In genomic region chr6:94699173-94699987, GRCm38 (mm10) we compare ENCODE assay signal across 8 mouse cellular contexts. TPM values are rescaled to one million over a fixed set of nuclear protein-coding genes. Genes with fewer than 3 reads are reported as not detected.
DNase-seq lines count a peak whose midpoint lies in the region; ATAC-seq and TF ChIP-seq lines count a peak whose summit lies in the region.

No protein-coding gene starts in this region.

- H3K36me3 ChIP-seq in embryonic facial prominence, embryonic 10.5 days (replicated peaks): no peaks in the 10 kb centered on the region
- no peaks in the 10 kb centered on the region for H3K36me3 ChIP-seq in heart, embryonic 12.5 days
- no peaks in the 10 kb centered on the region for H3K36me3 ChIP-seq in kidney, embryonic 16.5 days (ENCODE audit: insufficient read depth, low read length)
- no peaks in the 10 kb centered on the region for H3K36me3 ChIP-seq in spleen, adult 2 months (ENCODE audit: control insufficient read depth, insufficient read depth, low read length)

- peak overlapping the region; percentile 83 for H3K4me2 ChIP-seq in heart, embryonic 12.5 days
- H3K4me2 ChIP-seq in kidney, embryonic 16.5 days (replicated peaks; ENCODE audit: low read depth, low read length): peak overlapping the region; percentile 95

- TF ChIP-seq CTCF in spleen, adult 2 months (IDR thresholded peaks at IDR 0.05; ENCODE audit: extremely low read depth, insufficient read depth, insufficient read length, insufficient replicate concordance): no peak

- WGBS in embryonic facial prominence, embryonic 10.5 days: under 1% methylated on average over 95 of the region's 95 CpGs
- WGBS in heart, embryonic 12.5 days: under 1% methylated on average over 74 of the region's 95 CpGs
- WGBS in kidney, embryonic 16.5 days: under 1% methylated on average over 54 of the region's 95 CpGs
- 2% methylated on average over 95 of the region's 95 CpGs for WGBS in spleen, adult 2 months

- H3K4me3 ChIP-seq in embryonic facial prominence, embryonic 10.5 days: peak overlapping the region; percentile 94
- H3K4me3 ChIP-seq in heart, embryonic 12.5 days: peak overlapping the region; percentile 85
- peak overlapping the region; percentile 87 for H3K4me3 ChIP-seq in kidney, embryonic 16.5 days (ENCODE audit: low read length)
- H3K4me3 ChIP-seq in spleen, adult 2 months (ENCODE audit: extremely low read depth, insufficient read depth, insufficient read length): peak overlapping the region; percentile 67

- H3K27ac ChIP-seq in embryonic facial prominence, embryonic 10.5 days (replicated peaks): peak overlapping the region; percentile 96
- H3K27ac ChIP-seq in heart, embryonic 12.5 days (ENCODE audit: poor library complexity, severe bottlenecking): peak overlapping the region; percentile 79
- H3K27ac ChIP-seq in kidney, embryonic 16.5 days (ENCODE audit: low read length): peak overlapping the region; percentile 90
- H3K27ac ChIP-seq in spleen, adult 2 months (ENCODE audit: insufficient read depth, low read length): peak overlapping the region; percentile 46

- peaks cover 41% of the 10 kb centered on the region for H3K27me3 ChIP-seq in embryonic facial prominence, embryonic 10.5 days (replicated peaks; ENCODE audit: low read depth, poor library complexity, severe bottlenecking)
- no peaks in the 10 kb centered on the region for H3K27me3 ChIP-seq in heart, embryonic 12.5 days (replicated peaks)
- 0 out of 2 replicates have a peak, but pooled peaks cover 6% of the 10 kb centered on the region for H3K27me3 ChIP-seq in kidney, embryonic 16.5 days (ENCODE audit: insufficient read depth, low read length)
- H3K27me3 ChIP-seq in spleen, adult 2 months (ENCODE audit: control insufficient read depth, insufficient read depth, low read length): peaks cover 11% of the 10 kb centered on the region

- DNase-seq in CD4-positive, CD25-positive, alpha-beta regulatory T cell, adult 2 months (ENCODE audit: low read depth, low spot score): peak; percentile 63
- peak; percentile 69 for DNase-seq in NIH3T3 (ENCODE audit: low read depth)
- peak; percentile 76 for DNase-seq in embryonic facial prominence, embryonic 10.5 days (ENCODE audit: low spot score)
- DNase-seq in spleen, adult 2 months (ENCODE audit: low read depth in 1 of 2, low spot score in 2 of 2): peak in 1 of 2 experiments; percentile 5
- no peak for DNase-seq in yolk sac, embryonic 10.5 days (ENCODE audit: low spot score)

- ATAC-seq in heart, embryonic 12.5 days (ENCODE audit: insufficient number of reproducible peaks, low FRiP score): peak; percentile 26
- ATAC-seq in kidney, embryonic 16.5 days (ENCODE audit: low FRiP score, low TSS enrichment): peak; percentile 52
- ATAC-seq in megakaryocyte, adult 5-6 weeks (ENCODE audit: poor library complexity, severe bottlenecking): 0 out of 2 replicates have a peak, but pooled peaks have one; percentile 1

- H3K9ac ChIP-seq in heart, embryonic 12.5 days: peak overlapping the region; percentile 92
- peak overlapping the region; percentile 89 for H3K9ac ChIP-seq in kidney, embryonic 16.5 days (replicated peaks; ENCODE audit: low read length)

- H3K9me3 ChIP-seq in embryonic facial prominence, embryonic 10.5 days: no peaks in the 10 kb centered on the region
- no peaks in the 10 kb centered on the region for H3K9me3 ChIP-seq in heart, embryonic 12.5 days (replicated peaks)
- H3K9me3 ChIP-seq in kidney, embryonic 16.5 days (ENCODE audit: low read length): no peaks in the 10 kb centered on the region

- H3K4me1 ChIP-seq in embryonic facial prominence, embryonic 10.5 days: peaks cover 73% of the 10 kb centered on the region
- peaks cover 41% of the 10 kb centered on the region for H3K4me1 ChIP-seq in heart, embryonic 12.5 days (replicated peaks)
- H3K4me1 ChIP-seq in kidney, embryonic 16.5 days (ENCODE audit: insufficient read depth, low read length): peaks cover 46% of the 10 kb centered on the region
- peaks cover 5% of the 10 kb centered on the region; the same call in 1 of the 2 replicates for H3K4me1 ChIP-seq in spleen, adult 2 months (ENCODE audit: control insufficient read depth, insufficient read depth, insufficient read length)

- no peak for TF ChIP-seq POLR2A in spleen, adult 2 months (IDR thresholded peaks at IDR 0.05; ENCODE audit: low read depth, low read length)

RNA-seq across cellular contexts. Expression of gene Lrig1, which starts 0.6 kb away (rescaled TPM):
- polyA plus RNA-seq in embryonic facial prominence, embryonic 10.5 days (2016; fragmentation: Nextera tagmentation; extraction: Ambion mirVana): 11.7 and 11.8 TPM in 2 replicates
- 14.6 and 16.5 TPM in 2 replicates for polyA plus RNA-seq in heart, embryonic 12.5 days (2016; fragmentation: Nextera tagmentation; extraction: Ambion mirVana)
- polyA plus RNA-seq in kidney, embryonic 16.5 days (2015; fragmentation: Nextera tagmentation; extraction: Ambion mirVana): 6.3 and 7.4 TPM in 2 replicates
- 0.50 TPM in 1 of 2 replicates, not detected in the other for total RNA-seq in megakaryocyte, adult 5-6 weeks (2015)
- 0.04 TPM in 2 replicates for total RNA-seq in megakaryocyte, adult 5-6 weeks (2017)
- 7.4 and 8.1 TPM in 2 replicates for polyA plus RNA-seq in spleen, adult 2 months (2012; rRNA removed)

Comparison
In these comparisons a context has a peak if more than half of its experiments do, and no peak if none do; other contexts are left out.
1. H3K27ac ChIP-seq: peak in every context shown above with its lines; median percentile 96 in embryonic facial prominence, embryonic 10.5 days; 90 in kidney, embryonic 16.5 days; 79 in heart, embryonic 12.5 days; 46 in spleen, adult 2 months.
2. ATAC-seq: peak in every context shown above with its lines; median percentile 52 in kidney, embryonic 16.5 days; 26 in heart, embryonic 12.5 days; 1 in megakaryocyte, adult 5-6 weeks.